Mouse (Mus musculus) forelimb bud, embryonic 11.5 days (tissue): ENCODE data around the gene Camta2.

Source experiments
- DNase-seq: peaks from one replicate; pipeline ENCODE4 v3.0.0-alpha.2; 2012; ENCODE audit warnings: low read depth, low spot score

The Camta2 gene

GRCm38 (mm10) chr11:70664741-70665140, 23.2 kb downstream of the Camta2 start:
- no peak for DNase-seq

- DNase-seq = no peak
Measured at GRCm38 (mm10) chr11:70663957-70664356, 23.9 kb downstream of the Camta2 start.

GRCm38 (mm10) chr11:70663101-70663500, 24.8 kb downstream of the Camta2 start:
- DNase-seq = no peak

- DNase-seq = no peak
Measured at GRCm38 (mm10) chr11:70660571-70660970, 27.3 kb downstream of the Camta2 start.

- no peak for DNase-seq
Measured at GRCm38 (mm10) chr11:70658942-70659341, 29.0 kb downstream of the Camta2 start.

GRCm38 (mm10) chr11:70658521-70658920, 29.4 kb downstream of the Camta2 start:
- no peak for DNase-seq

GRCm38 (mm10) chr11:70657991-70658390, 29.9 kb downstream of the Camta2 start:
- DNase-seq = no peak

- no peak for DNase-seq
Measured at GRCm38 (mm10) chr11:70657573-70657972, 30.3 kb downstream of the Camta2 start.

GRCm38 (mm10) chr11:70656964-70657363, 30.9 kb downstream of the Camta2 start, which contains the start of gene Eno3:
TSS of gene Eno3 (plus strand) at chr11:70657202.
- no peak for DNase-seq

- peak; percentile 72 for DNase-seq
Measured at GRCm38 (mm10) chr11:70656456-70656927, 31.4 kb downstream of the Camta2 start.

- DNase-seq = peak; percentile 48
Measured at GRCm38 (mm10) chr11:70655571-70656455, 32.1 kb downstream of the Camta2 start.

- DNase-seq = peak; percentile 77
Measured at GRCm38 (mm10) chr11:70654923-70655570, 32.9 kb downstream of the Camta2 start.

GRCm38 (mm10) chr11:70654198-70654922, 33.5 kb downstream of the Camta2 start, which contains the start of gene Pfn1:
TSS of gene Pfn1 (minus strand) at chr11:70654644.
- peak; percentile 72 for DNase-seq

GRCm38 (mm10) chr11:70653345-70654197, 34.3 kb downstream of the Camta2 start:
- DNase-seq = peak; percentile 73

- DNase-seq = no peak
Measured at GRCm38 (mm10) chr11:70652884-70653344, 35.0 kb downstream of the Camta2 start.

- peak; percentile 53 for DNase-seq
Measured at GRCm38 (mm10) chr11:70652029-70652883, 35.6 kb downstream of the Camta2 start.

- no peak for DNase-seq
Measured at GRCm38 (mm10) chr11:70651391-70651790, 36.5 kb downstream of the Camta2 start.

GRCm38 (mm10) chr11:70650322-70651175, 37.4 kb downstream of the Camta2 start:
- DNase-seq = no peak

GRCm38 (mm10) chr11:70649185-70649734, 38.6 kb downstream of the Camta2 start:
- DNase-seq = no peak
